Comparison of ENCODE assay signal across 12 mouse cellular contexts in genomic region chr4:44508386-44509226, GRCm38 (mm10).
DNase-seq lines count a peak whose midpoint lies in the region; ATAC-seq and TF ChIP-seq lines count a peak whose summit lies in the region.
"Had no signal": no experiment of that assay in that cellular context is flagged by ENCODE, and none has a peak within 500 bp of the region (broad histone marks: within the 10 kb centered on the region; RNA-seq: fewer than 3 reads in every experiment).

No protein-coding gene starts in this region.

- peak overlapping the region; percentile 32 for H3K4me2 ChIP-seq in forebrain, postnatal 0 days (ENCODE audit: low read depth)
- H3K4me2 ChIP-seq in midbrain, embryonic 14.5 days (ENCODE audit: low read length) = peak overlapping the region; percentile 31
- H3K4me2 ChIP-seq: heart, embryonic 12.5 days had no signal

- peaks cover 33% of the 10 kb centered on the region for H3K27me3 ChIP-seq in forebrain, postnatal 0 days (ENCODE audit: insufficient read depth, low read length)
- no peaks in the 10 kb centered on the region for H3K27me3 ChIP-seq in midbrain, embryonic 14.5 days (ENCODE audit: control insufficient read depth, insufficient read depth, low read length)

- no peak overlapping the region for H3K4me3 ChIP-seq in forebrain, postnatal 0 days (ENCODE audit: low read depth, low read length)
- no peak overlapping the region for H3K4me3 ChIP-seq in midbrain, embryonic 14.5 days (replicated peaks; ENCODE audit: low read depth, low read length)
- no peak overlapping the region for H3K4me3 ChIP-seq in gastrocnemius, adult 2 months
- H3K4me3 ChIP-seq: heart, embryonic 12.5 days had no signal

- H3K4me1 ChIP-seq in forebrain, postnatal 0 days (ENCODE audit: insufficient read depth) = peaks cover 3% of the 10 kb centered on the region; the same call in 1 of the 2 replicates
- H3K4me1 ChIP-seq in midbrain, embryonic 14.5 days (ENCODE audit: control insufficient read depth, insufficient read depth, low read length) = peaks cover 14% of the 10 kb centered on the region
- H3K4me1 ChIP-seq: heart, embryonic 12.5 days had no signal

- no peaks in the 10 kb centered on the region for H3K36me3 ChIP-seq in forebrain, postnatal 0 days (ENCODE audit: insufficient read depth)
- no peaks in the 10 kb centered on the region for H3K36me3 ChIP-seq in midbrain, embryonic 14.5 days (ENCODE audit: control insufficient read depth, insufficient read depth, low read length)
- H3K36me3 ChIP-seq: heart, embryonic 12.5 days had no signal

- no peak for TF ChIP-seq CTCF in forebrain, postnatal 0 days (IDR thresholded peaks at IDR 0.05; ENCODE audit: low read depth)
- TF ChIP-seq CTCF in gastrocnemius, adult 2 months (IDR thresholded peaks at IDR 0.05) = no peak

- DNase-seq in embryo, embryonic 10 days (ENCODE audit: low spot score) = peak; percentile 54
- DNase-seq in embryo, embryonic 9.5 days (ENCODE audit: extremely low spot score) = no peak
- peak; percentile 29 for DNase-seq in MN1 (ENCODE audit: low spot score)
- DNase-seq in forebrain, postnatal 0 days = no peak
- DNase-seq in midbrain, embryonic 14.5 days = peak; percentile 74
- DNase-seq in yolk sac, embryonic 10.5 days (ENCODE audit: low spot score) = no peak
- no peak for DNase-seq in gastrocnemius, postnatal 25 days
- no peak for DNase-seq in gastrocnemius, adult 2 months
- DNase-seq: left cerebral cortex, postnatal 4 days had no signal

- intact Hi-C loops in gastrocnemius, adult 2 months (cut with DNase I) = no loop called here

- peak; percentile 42; the same call in 1 of the 2 replicates for ATAC-seq in forebrain, postnatal 0 days
- ATAC-seq in midbrain, embryonic 14.5 days (ENCODE audit: low FRiP score, low TSS enrichment) = peak; percentile 60; the same call in 1 of the 2 replicates
- ATAC-seq: Patski had no signal

- WGBS in forebrain, postnatal 0 days = 18% methylated on average over 25 of the region's 25 CpGs
- WGBS in midbrain, embryonic 14.5 days = 26% methylated on average over 25 of the region's 25 CpGs

- no peaks in the 10 kb centered on the region for H3K9me3 ChIP-seq in forebrain, postnatal 0 days (ENCODE audit: low read length)
- no peaks in the 10 kb centered on the region for H3K9me3 ChIP-seq in midbrain, embryonic 14.5 days (ENCODE audit: control insufficient read depth, low read length)
- H3K9me3 ChIP-seq: heart, embryonic 12.5 days had no signal

- H3K9ac ChIP-seq in forebrain, postnatal 0 days = no peak overlapping the region
- no peak overlapping the region for H3K9ac ChIP-seq in midbrain, embryonic 14.5 days (replicated peaks; ENCODE audit: low read length)
- H3K9ac ChIP-seq: heart, embryonic 12.5 days had no signal

- H3K27ac ChIP-seq in forebrain, postnatal 0 days (ENCODE audit: low read depth, low read length) = no peak overlapping the region
- H3K27ac ChIP-seq in midbrain, embryonic 14.5 days (replicated peaks; ENCODE audit: low read depth, low read length) = peak overlapping the region; percentile 45; the same call in 1 of the 2 replicates
- no peak overlapping the region for H3K27ac ChIP-seq in gastrocnemius, adult 2 months
- H3K27ac ChIP-seq: macrophage had no signal

Comparison
In these comparisons a context has a peak if more than half of its experiments do, and no peak if none do; other contexts are left out.
1. DNase-seq: peak in embryo, embryonic 10 days (single experiment), MN1 (single experiment) and midbrain, embryonic 14.5 days (single experiment); none in embryo, embryonic 9.5 days (single experiment), forebrain, postnatal 0 days (single experiment), yolk sac, embryonic 10.5 days (single experiment), gastrocnemius, postnatal 25 days (single experiment) and gastrocnemius, adult 2 months (single experiment).